Mouse (Mus musculus): ENCODE data around the gene Acvr1. TPM values are rescaled to one million over a fixed set of nuclear protein-coding genes. Genes with fewer than 3 reads are reported as not detected.

Gene Acvr1
- polyA plus RNA-seq, 1 experiment from 2014 or later = 1.5 TPM

- no peak for DNase-seq (ENCODE audit: low spot score)
These were observed 87.4 kb downstream of the Acvr1 start for GRCm38 (mm10) chr2:58479536-58479935.

GRCm38 (mm10) chr2:58478144-58478543 is 88.8 kb downstream of the Acvr1 start:
- DNase-seq (ENCODE audit: low spot score) = no peak

- DNase-seq (ENCODE audit: low spot score) = peak; percentile 62
These were observed 89.8 kb downstream of the Acvr1 start for GRCm38 (mm10) chr2:58476956-58477715.

GRCm38 (mm10) chr2:58475578-58475977 is 91.4 kb downstream of the Acvr1 start:
- DNase-seq (ENCODE audit: low spot score) = no peak

GRCm38 (mm10) chr2:58470290-58470689 is 96.7 kb downstream of the Acvr1 start:
- no peak for DNase-seq (ENCODE audit: low spot score)

GRCm38 (mm10) chr2:58469816-58470215 is 97.1 kb downstream of the Acvr1 start, which contains the start of gene Gm17409:
Gm17409 (plus strand) TSS chr2:58470116.
- DNase-seq (ENCODE audit: low spot score) = no peak

- no peak for DNase-seq (ENCODE audit: low spot score)
These were observed 108.1 kb downstream of the Acvr1 start for GRCm38 (mm10) chr2:58458820-58459371.

GRCm38 (mm10) chr2:58457488-58457865 is 109.5 kb downstream of the Acvr1 start:
- DNase-seq (ENCODE audit: low spot score) = no peak

GRCm38 (mm10) chr2:58456843-58457487 is 110.0 kb downstream of the Acvr1 start:
- no peak for DNase-seq (ENCODE audit: low spot score)

- no peak for DNase-seq (ENCODE audit: low spot score)
These were observed 112.7 kb downstream of the Acvr1 start for GRCm38 (mm10) chr2:58454095-58454865.

GRCm38 (mm10) chr2:58447001-58447400 is 120.0 kb downstream of the Acvr1 start:
- no peak for DNase-seq (ENCODE audit: low spot score)

- no peak for DNase-seq (ENCODE audit: low spot score)
These were observed 123.8 kb downstream of the Acvr1 start for GRCm38 (mm10) chr2:58443163-58443562.

GRCm38 (mm10) chr2:58436911-58437310 is 130.0 kb downstream of the Acvr1 start:
- no peak for DNase-seq (ENCODE audit: low spot score)

- DNase-seq (ENCODE audit: low spot score) = no peak
These were observed 131.4 kb downstream of the Acvr1 start for GRCm38 (mm10) chr2:58435507-58435906.

GRCm38 (mm10) chr2:58434438-58434837 is 132.5 kb downstream of the Acvr1 start:
- DNase-seq (ENCODE audit: low spot score) = no peak

- no peak for DNase-seq (ENCODE audit: low spot score)
These were observed 133.6 kb downstream of the Acvr1 start for GRCm38 (mm10) chr2:58433317-58433716.

- DNase-seq (ENCODE audit: low spot score) = no peak
These were observed 134.7 kb downstream of the Acvr1 start for GRCm38 (mm10) chr2:58432211-58432610.

- DNase-seq (ENCODE audit: low spot score) = no peak
These were observed 141.4 kb downstream of the Acvr1 start for GRCm38 (mm10) chr2:58425436-58426004.

GRCm38 (mm10) chr2:58423319-58423718 is 143.6 kb downstream of the Acvr1 start:
- no peak for DNase-seq (ENCODE audit: low spot score)

- no peak for DNase-seq (ENCODE audit: low spot score)
These were observed 147.4 kb downstream of the Acvr1 start for GRCm38 (mm10) chr2:58419571-58419970.

GRCm38 (mm10) chr2:58418109-58418508 is 148.8 kb downstream of the Acvr1 start:
- DNase-seq (ENCODE audit: low spot score) = no peak
